Mouse (Mus musculus) ES-E14 (cell line): ENCODE results near the gene Tmem44.

Source experiments
- HCFC1 ChIP-seq: IDR thresholded peaks from 2 replicates; pipeline ENCODE4 v1.6.1; 2012; ENCODE audit warnings: low read length, inconsistent platforms, borderline replicate concordance; ENCODE audit not compliant: insufficient read depth
- ZC3H11A ChIP-seq: IDR thresholded peaks from 2 replicates; pipeline ENCODE4 v1.6.1; 2012; ENCODE audit warnings: low read depth, mild to moderate bottlenecking, inconsistent platforms, low read length, borderline replicate concordance

GRCm38 (mm10) chr16:30513050-30514024, 37.3 kb downstream of the Tmem44 start:
- no peak for TF ChIP-seq HCFC1
- TF ChIP-seq ZC3H11A: no peak
